Mouse (Mus musculus) monocyte, adult 2 months (primary cell): ENCODE measurements around the gene Sf3a3.

Experiments used
- DNase-seq, 2 experiments: peaks; one replicate each; pipeline ENCODE4 v3.0.0; 2022; ENCODE audit warnings: low spot score in 2 of 2, low read depth in 1 of 2

The Sf3a3 gene

GRCm38 (mm10) chr4:124737486-124737885 is 22.9 kb downstream of the Sf3a3 start:
- DNase-seq: no peak

DNA sequence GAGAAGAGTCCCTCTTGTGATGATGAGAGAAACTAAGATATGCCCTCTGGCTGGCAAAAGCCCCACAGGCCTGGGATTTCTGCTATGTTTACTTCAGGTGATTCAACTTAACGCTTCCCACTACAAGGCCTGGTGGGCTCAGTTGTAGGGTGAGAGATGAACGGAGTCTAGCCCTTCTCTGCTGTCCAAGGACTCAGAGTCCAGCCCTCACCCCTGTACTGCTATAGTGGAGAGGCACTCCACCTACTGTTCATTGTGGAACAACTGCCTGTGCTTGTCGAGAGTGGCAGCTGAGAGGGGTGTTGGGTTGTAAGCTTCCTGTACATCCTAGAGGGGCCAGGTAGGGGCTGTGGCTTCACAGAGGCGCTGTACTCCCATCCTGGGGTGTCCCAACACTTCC is 23.4 kb downstream of the Sf3a3 start:
- no peak for DNase-seq

- no peak for DNase-seq
Measured at GRCm38 (mm10) chr4:124738783-124739182, 24.2 kb downstream of the Sf3a3 start.

- DNase-seq: peak in 1 of 2 experiments; percentile 38
Measured at GRCm38 (mm10) chr4:124741376-124742343, 27.1 kb downstream of the Sf3a3 start, which contains the start of gene Inpp5b. Gene Inpp5b, plus strand, starts transcription at chr4:124741850.

DNA sequence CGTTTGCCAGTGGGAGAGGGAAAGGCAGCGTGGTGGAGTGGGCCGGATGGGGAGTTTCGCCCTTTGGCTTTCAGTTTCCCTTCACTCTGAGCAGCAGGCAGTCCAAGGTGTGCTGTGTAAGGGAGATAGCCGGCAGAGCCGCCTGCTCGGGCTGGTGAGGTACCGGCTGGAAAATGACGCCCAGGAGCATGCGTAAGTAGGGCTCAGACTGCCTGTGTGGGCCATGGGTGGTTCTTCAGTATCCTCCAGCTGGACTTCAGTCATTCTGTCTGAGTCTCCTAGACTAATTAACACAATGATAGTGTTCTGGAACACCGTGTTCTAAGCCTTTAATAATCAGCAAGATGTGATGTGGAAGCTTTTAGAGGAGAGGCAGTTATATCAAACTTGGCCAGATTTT is 28.3 kb downstream of the Sf3a3 start:
- DNase-seq: no peak

DNA sequence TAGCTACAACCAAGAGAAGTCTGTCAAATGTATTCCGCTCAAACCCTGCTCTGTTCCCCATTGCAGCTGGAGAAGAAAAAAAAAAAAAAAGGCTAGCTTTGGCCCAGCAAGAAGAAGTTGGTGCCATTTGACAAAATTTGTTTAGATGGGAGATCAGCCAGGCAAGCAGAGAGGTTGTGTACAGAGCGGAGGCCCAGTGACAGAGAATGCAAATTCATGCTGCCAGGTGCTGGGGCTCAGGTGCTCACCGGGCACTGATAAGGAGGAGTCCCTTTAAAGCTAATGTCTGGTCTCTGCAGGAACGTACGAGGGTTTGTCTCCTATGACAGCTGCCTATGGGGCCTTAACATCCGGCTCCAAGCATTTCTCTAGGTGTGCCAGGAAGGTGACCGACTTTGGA is 32.0 kb downstream of the Sf3a3 start:
- DNase-seq: no peak

- no peak for DNase-seq
Measured at GRCm38 (mm10) chr4:124747851-124748250, 33.3 kb downstream of the Sf3a3 start.

GRCm38 (mm10) chr4:124751300-124752250 is 37.0 kb downstream of the Sf3a3 start:
- DNase-seq: peak; percentile 92 to 94

- DNase-seq: no peak
Measured at GRCm38 (mm10) chr4:124752281-124753199, 38.0 kb downstream of the Sf3a3 start.

GRCm38 (mm10) chr4:124755526-124755925 is 41.0 kb downstream of the Sf3a3 start:
- DNase-seq: no peak

- DNase-seq: no peak
Measured at GRCm38 (mm10) chr4:124759305-124759811, 44.8 kb downstream of the Sf3a3 start.

DNA sequence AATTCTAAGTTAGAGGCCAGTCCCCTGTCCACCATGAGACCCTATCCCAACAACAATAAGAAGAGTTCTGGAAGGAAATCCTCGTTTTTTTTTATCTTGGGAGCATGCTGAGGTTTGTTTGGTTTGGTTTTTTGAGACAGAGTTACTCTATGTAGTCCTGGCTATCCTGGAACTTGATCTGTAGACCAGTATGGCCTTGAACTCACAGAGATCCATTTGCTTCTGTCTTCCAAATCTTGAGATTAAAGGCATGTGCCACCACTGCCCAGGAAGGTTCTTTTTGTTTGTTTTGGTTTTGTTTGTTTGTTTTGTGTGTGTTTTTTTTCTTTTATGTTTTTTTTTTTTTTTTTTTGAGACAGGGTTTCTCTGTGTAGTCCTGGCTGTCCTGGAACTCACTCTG is 46.6 kb downstream of the Sf3a3 start:
- DNase-seq: no peak

DNA sequence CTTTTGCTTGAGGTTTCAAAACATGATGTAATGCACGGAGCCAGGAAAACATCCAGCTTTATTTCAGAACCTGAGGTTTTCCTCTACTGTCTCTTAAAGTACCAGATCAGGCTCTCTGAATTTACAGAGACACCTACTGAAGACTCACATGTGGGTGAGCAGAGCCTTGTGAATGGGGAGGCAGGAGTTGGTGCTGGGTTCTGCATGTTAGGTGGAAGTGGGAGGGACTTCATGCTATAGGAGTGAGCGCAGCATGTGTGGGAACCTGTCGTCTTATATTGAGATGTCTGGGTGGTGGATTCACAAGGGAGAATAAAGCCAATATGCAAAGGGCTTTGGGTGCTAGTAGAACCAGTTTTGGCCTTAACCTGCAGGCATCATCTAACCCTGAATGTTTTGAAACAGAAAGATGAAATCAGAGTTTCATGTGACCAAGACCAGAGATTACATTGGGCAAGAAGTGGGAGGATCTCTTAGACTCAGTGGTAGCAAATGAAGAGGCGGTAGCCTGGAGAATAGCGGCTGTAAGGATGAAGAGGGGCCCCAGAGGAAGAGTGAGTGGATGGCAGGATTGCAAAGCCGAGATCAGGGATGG is 48.4 kb downstream of the Sf3a3 start:
- DNase-seq: no peak

- DNase-seq: no peak
Measured at GRCm38 (mm10) chr4:124765802-124766565, 51.4 kb downstream of the Sf3a3 start.

- no peak for DNase-seq
Measured at GRCm38 (mm10) chr4:124766566-124766940, 52.0 kb downstream of the Sf3a3 start.

- DNase-seq: no peak
Measured at GRCm38 (mm10) chr4:124768963-124769591, 54.5 kb downstream of the Sf3a3 start.

DNA sequence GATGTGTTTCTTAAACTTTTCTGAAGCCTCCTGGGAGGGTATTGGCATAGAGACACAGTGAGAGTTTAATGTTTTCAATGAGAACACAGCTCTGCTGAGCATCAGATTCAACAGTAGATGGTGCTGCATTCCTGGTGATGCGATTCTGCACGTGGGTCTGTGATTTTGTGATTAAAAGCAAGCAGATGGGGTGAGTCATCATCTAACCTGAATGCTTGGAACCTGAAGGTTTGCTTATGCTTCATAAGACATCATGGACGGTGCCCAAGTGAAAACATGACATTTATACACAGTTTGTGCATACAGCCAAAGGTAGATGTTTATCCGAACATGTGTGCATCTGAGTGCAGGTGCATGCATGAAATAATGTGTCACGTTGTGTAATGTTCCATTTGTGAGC is 56.0 kb downstream of the Sf3a3 start:
- no peak for DNase-seq

DNA sequence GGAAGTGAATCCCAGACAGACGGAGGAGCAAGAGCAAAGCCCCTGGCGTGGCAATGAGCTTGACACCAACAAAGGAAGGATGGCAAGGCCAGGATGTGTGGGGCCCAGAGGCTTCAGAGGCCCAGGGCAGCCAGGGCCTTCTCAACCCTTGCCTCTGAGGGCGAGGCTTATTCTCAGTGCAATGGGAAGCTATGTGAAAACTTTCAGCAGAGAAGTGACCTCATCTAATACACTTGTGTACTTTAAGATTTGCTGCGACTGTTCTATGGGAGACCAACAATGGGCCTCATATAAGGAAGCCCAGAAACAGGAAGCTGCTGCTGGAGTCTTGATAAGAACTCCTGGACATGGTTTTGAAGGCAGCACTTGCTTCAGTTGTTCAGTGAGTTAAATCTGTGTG is 57.5 kb downstream of the Sf3a3 start:
- DNase-seq: peak in 1 of 2 experiments; percentile 2

GRCm38 (mm10) chr4:124773449-124773848 is 58.9 kb downstream of the Sf3a3 start:
- DNase-seq: no peak
